Mouse (Mus musculus): ENCODE data around the gene Ccz1. TPM values are rescaled to one million over a fixed set of nuclear protein-coding genes. Genes with fewer than 3 reads are reported as not detected.

The Ccz1 gene
- polyA plus RNA-seq (2012; rRNA removed) = 0.85 and 2.5 TPM in 2 replicates

GRCm38 (mm10) chr5:144014551-144015311, at the start of gene Ccz1:
TSS of gene Ccz1 (minus strand) at chr5:144014877.

GRCm38 (mm10) chr5:144026620-144027263, 12.1 kb upstream of the Ccz1 start, which contains the start of gene Ocm:
TSS of gene Ocm (minus strand) at chr5:144026670.

Other genes with a start within 250 kb of the Ccz1 start
- gene Eif2ak1, start 197.1 kb downstream of the Ccz1 start, polyA plus RNA-seq (2012; rRNA removed) = 6.6 and 9.0 TPM in 2 replicates
- 0.03 TPM in 2 replicates for gene Ankrd61, start 117.2 kb downstream of the Ccz1 start, polyA plus RNA-seq (2012; rRNA removed)
- 25.5 and 28.3 TPM in 2 replicates for gene Aimp2, start 105.0 kb downstream of the Ccz1 start, polyA plus RNA-seq (2012; rRNA removed)
- gene Pms2, start 104.9 kb downstream of the Ccz1 start, polyA plus RNA-seq (2012; rRNA removed) = 0.28 and 0.49 TPM in 2 replicates
- not detected in 2 replicates for gene Gm42421, start 86.7 kb downstream of the Ccz1 start, polyA plus RNA-seq (2012; rRNA removed)
- not detected in 2 replicates for gene Rsph10b, start 81.8 kb downstream of the Ccz1 start, polyA plus RNA-seq (2012; rRNA removed)
- not detected in 2 replicates for gene Ocm, start 11.8 kb upstream of the Ccz1 start, polyA plus RNA-seq (2012; rRNA removed)
- gene Lmtk2, start 85.6 kb upstream of the Ccz1 start, polyA plus RNA-seq (2012; rRNA removed) = 6.8 TPM in 2 replicates
- gene Bhlha15, start 175.4 kb upstream of the Ccz1 start, polyA plus RNA-seq (2012; rRNA removed) = 11.5 and 17.3 TPM in 2 replicates
- gene Tecpr1, start 208.7 kb upstream of the Ccz1 start, polyA plus RNA-seq (2012; rRNA removed) = 27.7 and 31.2 TPM in 2 replicates
- gene Bri3, start 229.6 kb upstream of the Ccz1 start, polyA plus RNA-seq (2012; rRNA removed) = 162 and 333 TPM in 2 replicates